In the genomic region with DNA sequence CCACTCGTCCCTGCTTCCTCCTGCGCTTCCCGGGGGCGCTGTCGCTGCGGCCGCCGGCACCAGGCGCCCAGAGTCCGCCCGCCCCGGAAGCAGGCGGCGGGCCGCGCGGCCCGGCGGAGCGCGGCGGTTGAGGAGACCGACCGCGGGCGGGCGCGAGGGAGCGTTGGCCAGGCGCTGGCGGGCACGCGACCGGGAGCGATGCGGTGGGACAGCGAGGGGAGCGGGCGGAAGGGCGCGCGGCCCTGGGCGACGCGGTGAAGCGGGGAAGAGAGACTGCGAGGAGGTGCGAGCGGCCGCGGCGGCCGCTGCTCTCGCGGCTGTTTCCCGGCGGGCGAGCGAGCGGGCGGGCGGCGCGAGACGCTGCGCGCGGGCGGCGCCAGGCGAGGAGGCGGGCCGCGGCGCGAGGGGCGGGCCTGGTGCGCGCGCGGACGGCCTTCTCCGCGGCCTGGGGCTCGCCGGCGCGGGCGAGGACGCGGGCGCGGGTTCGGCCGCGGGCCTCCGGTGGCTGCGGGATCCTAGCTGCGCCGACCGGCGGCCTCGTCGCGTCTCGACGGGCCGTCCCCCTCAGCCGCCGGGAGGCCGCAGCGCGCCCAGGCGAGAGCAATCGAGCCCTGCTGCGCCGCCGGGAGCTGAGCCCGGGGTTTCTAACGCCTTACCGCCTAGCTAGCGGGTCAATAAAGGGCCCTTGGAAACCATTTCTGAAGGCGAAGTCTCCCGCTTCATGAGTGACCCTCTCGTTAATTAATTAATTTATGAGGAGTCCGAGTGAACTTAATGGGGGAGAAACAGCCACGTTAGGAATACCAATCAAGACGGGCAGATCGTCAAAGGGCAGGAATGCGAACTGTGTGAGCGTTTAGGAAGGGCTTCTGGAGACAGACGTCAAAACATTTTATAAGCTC, we compare ENCODE assay signal across 8 mouse cellular contexts. TPM values are rescaled to one million over a fixed set of nuclear protein-coding genes. Genes with fewer than 3 reads are reported as not detected.
DNase-seq lines count a peak whose midpoint lies in the region; ATAC-seq and TF ChIP-seq lines count a peak whose summit lies in the region.

TSS of gene Ranbp9 (minus strand) at position 326 of the 902 bp plus-strand sequence.

- TF ChIP-seq CTCF in G1E (IDR thresholded peaks at IDR 0.05; ENCODE audit: low read depth, low read length) = no peak
- TF ChIP-seq CTCF in cerebellum, adult 2 months (IDR thresholded peaks at IDR 0.05; ENCODE audit: borderline replicate concordance, insufficient read depth, low read depth, low read length) = no peak
- TF ChIP-seq CTCF in layer of hippocampus, adult 2 months (conservative IDR thresholded peaks at IDR 0.05) = 0 out of 2 replicates have a peak, but pooled peaks have one; percentile 28
- no peak for TF ChIP-seq CTCF in lung, adult 2 months (IDR thresholded peaks at IDR 0.05; ENCODE audit: insufficient read depth, low read length)

- no peaks in the 10 kb centered on the region for H3K9me3 ChIP-seq in G1E (replicated peaks)

- peak; percentile 69 for DNase-seq in G1E (ENCODE audit: low spot score)
- DNase-seq in cerebellum, adult 2 months = peak; percentile 83 to 84
- peak; percentile 71 for DNase-seq in forelimb bud, embryonic 11.5 days (ENCODE audit: low read depth, low spot score)
- peak; percentile 82 for DNase-seq in heart, postnatal 4 days
- peak; percentile 65 to 68 for DNase-seq in layer of hippocampus, adult 2 months (ENCODE audit: low spot score in 2 of 2)
- peak; percentile 79 for DNase-seq in lung, adult 2 months
- DNase-seq in thymus, adult 18-20 months = peak; percentile 56

- peak within 1 kb of the TSS; percentile 88 for H3K4me3 ChIP-seq in G1E (ENCODE audit: low read depth, low read length)
- H3K4me3 ChIP-seq in cerebellum, adult 2 months (replicated peaks; ENCODE audit: insufficient read depth, low read depth, low read length) = peak within 1 kb of the TSS; percentile 87
- peak within 1 kb of the TSS; percentile 90 for H3K4me3 ChIP-seq in layer of hippocampus, adult 2 months
- peak within 1 kb of the TSS; percentile 97 for H3K4me3 ChIP-seq in lung, adult 2 months (replicated peaks; ENCODE audit: extremely low read depth, low read depth, low read length)

- H3K4me1 ChIP-seq in G1E (ENCODE audit: insufficient read depth, low read depth, low read length) = peaks cover 46% of the 10 kb centered on the region
- peaks cover 2% of the 10 kb centered on the region; the same call in 1 of the 2 replicates for H3K4me1 ChIP-seq in cerebellum, adult 2 months (ENCODE audit: control insufficient read depth, insufficient read depth, low read length)
- peaks cover 18% of the 10 kb centered on the region for H3K4me1 ChIP-seq in lung, adult 2 months (ENCODE audit: control insufficient read depth, insufficient read depth, low read length)

- H3K27ac ChIP-seq in cerebellum, adult 2 months (ENCODE audit: insufficient read depth, low read length) = peak within 1 kb of the TSS; percentile 99
- peak within 1 kb of the TSS; percentile 94 for H3K27ac ChIP-seq in layer of hippocampus, adult 2 months

- peaks cover 6% of the 10 kb centered on the region for H3K36me3 ChIP-seq in G1E (replicated peaks)

- WGBS in cerebellum, adult 2 months = 2% methylated on average over 93 of the region's 132 CpGs
- WGBS in lung, adult 2 months = 4% methylated on average over 119 of the region's 132 CpGs

- H3K27me3 ChIP-seq in G1E (ENCODE audit: insufficient read depth, low read length) = peaks cover 10% of the 10 kb centered on the region; the same call in 1 of the 2 replicates
- H3K27me3 ChIP-seq in cerebellum, adult 2 months (ENCODE audit: control insufficient read depth, insufficient read depth, low read length) = no peaks in the 10 kb centered on the region

- no peak for ATAC-seq in G1E (ENCODE audit: extremely low read depth, insufficient number of reproducible peaks, low FRiP score, poor library complexity, severe bottlenecking)
- peak; percentile 52; the same call in 1 of the 2 replicates for ATAC-seq in neutrophil, adult 5-6 weeks (ENCODE audit: extremely low read depth, insufficient number of reproducible peaks, low FRiP score, poor library complexity, severe bottlenecking)

- peak; percentile 72 for TF ChIP-seq POLR2A in cerebellum, adult 2 months (IDR thresholded peaks at IDR 0.05; ENCODE audit: borderline replicate concordance, insufficient read depth, low read length)
- TF ChIP-seq POLR2A in lung, adult 2 months (IDR thresholded peaks at IDR 0.05; ENCODE audit: borderline replicate concordance, extremely low read depth, low read depth, low read length) = peak; percentile 77

RNA-seq across cellular contexts. Expression of gene Ranbp9, which starts in this region (rescaled TPM):
- total RNA-seq in G1E (2014; fragmentation: Nextera tagmentation) = 132 and 142 TPM in 2 replicates
- total RNA-seq in G1E (2017) = 60.9 and 66.3 TPM in 2 replicates
- 81.0 and 105 TPM in 2 replicates for polyA plus RNA-seq in G1E (2012)
- 59.9 and 61.6 TPM in 2 replicates for polyA plus RNA-seq in cerebellum, adult 2 months (2012; rRNA removed)
- total RNA-seq in heart, postnatal 4 days (2021) = 10 to 100 TPM; 47.0 to 50.2 TPM
- 10 to 100 TPM; 82.5 to 85.2 TPM for total RNA-seq in layer of hippocampus, adult 2 months (2021)
- 17.1 and 17.7 TPM in 2 replicates for polyA plus RNA-seq in lung, adult 2 months (2012; rRNA removed)
- 94.4 and 100 TPM in 2 replicates for total RNA-seq in neutrophil, adult 5-6 weeks (2017)
